Mouse (Mus musculus) heart, embryonic 16.5 days (tissue): ENCODE results near the gene Wnt9a. TPM values are rescaled to one million over a fixed set of nuclear protein-coding genes. Genes with fewer than 3 reads are reported as not detected.

Source experiments
- microRNA-seq: library from miRNA; unstranded; fragments of <30 nt; microRNA quantifications from one replicate; pipeline ENCODE4, GENCODE M21; 2017
- polyA plus RNA-seq: library from polyadenylated mRNA; unstranded; fragments of >200 nt; fragmentation: Nextera tagmentation; extraction: Ambion mirVana; gene quantifications from 2 replicates; pipeline ENCODE4 v1.2.1, GENCODE M21; 2015

The Wnt9a gene
- polyA plus RNA-seq, 1 experiment from 2014 or later: 2.7 TPM

Small RNAs within 50 kb of the gene (microRNA-seq; reads per million reads assigned to microRNA genes)
- gene Gm24756: not detected

Other genes starting within 250 kb of the Wnt9a start
- 87.2 and 91.9 TPM in 2 replicates for gene Obscn, start 170.5 kb upstream of the Wnt9a start, polyA plus RNA-seq
- gene Iba57, start 143.2 kb upstream of the Wnt9a start, polyA plus RNA-seq: 9.5 and 10.4 TPM in 2 replicates
- gene Gjc2, start 123.7 kb upstream of the Wnt9a start, polyA plus RNA-seq: 0.50 and 0.54 TPM in 2 replicates
- 130 and 140 TPM in 2 replicates for gene Guk1, start 114.7 kb upstream of the Wnt9a start, polyA plus RNA-seq
- 115 and 131 TPM in 2 replicates for gene Mrpl55, start 104.4 kb upstream of the Wnt9a start, polyA plus RNA-seq
- 18.8 and 21.0 TPM in 2 replicates for gene 2310033P09Rik, start 98.6 kb upstream of the Wnt9a start, polyA plus RNA-seq
- gene Arf1, start 78.7 kb upstream of the Wnt9a start, polyA plus RNA-seq: 597 and 626 TPM in 2 replicates
- not detected in 2 replicates for gene Wnt3a, start 16.2 kb upstream of the Wnt9a start, polyA plus RNA-seq
- gene Prss38, start 68.7 kb downstream of the Wnt9a start, polyA plus RNA-seq: not detected in 2 replicates
- gene Jmjd4, start 143.1 kb downstream of the Wnt9a start, polyA plus RNA-seq: 10.9 and 11.1 TPM in 2 replicates
- 83.4 TPM in 2 replicates for gene Snap47, start 144.3 kb downstream of the Wnt9a start, polyA plus RNA-seq
- 6.1 and 7.0 TPM in 2 replicates for gene Zfp867, start 165.5 kb downstream of the Wnt9a start, polyA plus RNA-seq
- gene Zkscan17, start 219.8 kb downstream of the Wnt9a start, polyA plus RNA-seq: 14.7 and 15.0 TPM in 2 replicates
- gene Nlrp3, start 234.6 kb downstream of the Wnt9a start, polyA plus RNA-seq: 0.07 and 0.35 TPM in 2 replicates